Mouse (Mus musculus): Measurements from ENCODE around the gene Trim52. TPM values are rescaled to one million over a fixed set of nuclear protein-coding genes. Genes with fewer than 3 reads are reported as not detected.
"Not testable (repeated sequence)": the region's sequence is repeated elsewhere in the genome, so short reads cannot be mapped to it uniquely, and the experiment has no call there.

Trim52 gene
- polyA plus RNA-seq, 1 experiment from 2014 or later: not detected

GRCm38 (mm10) chr14:106163196-106163595 is 57.2 kb downstream of the Trim52 start:
- Histone ChIP-seq H3K4me1 (no peaks in the 10 kb centered on the region), H3K27ac (no peak overlapping the region), H3K36me3 (no peaks in the 10 kb centered on the region), H3K27me3 (ENCODE audit: insufficient read depth, poor library complexity, severe bottlenecking) (no peaks in the 10 kb centered on the region), H3K9me3 (no peaks in the 10 kb centered on the region), H3K4me3 (no peak overlapping the region)
- DNase-seq (ENCODE audit: low spot score): no peak

DNA sequence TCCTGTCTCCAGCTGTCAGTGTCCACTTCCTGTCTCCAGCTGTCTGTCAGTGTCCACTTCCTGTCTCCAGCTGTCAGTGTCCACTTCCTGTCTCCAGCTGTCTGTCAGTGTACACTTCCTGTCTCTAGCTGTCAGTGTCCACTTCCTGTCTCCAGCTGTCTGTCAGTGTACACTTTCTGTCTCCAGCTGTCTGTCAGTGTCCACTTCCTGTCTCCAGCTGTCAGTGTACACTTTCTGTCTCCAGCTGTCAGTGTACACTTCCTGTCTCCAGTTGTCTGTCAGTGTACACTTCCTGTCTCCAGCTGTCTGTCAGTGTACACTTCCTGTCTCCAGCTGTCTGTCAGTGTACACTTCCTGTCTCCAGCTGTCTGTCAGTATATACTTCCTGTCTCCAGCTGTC is 57.9 kb downstream of the Trim52 start:
- H3K4me3 ChIP-seq; H3K27me3 ChIP-seq (ENCODE audit: insufficient read depth, poor library complexity, severe bottlenecking); H3K4me1 ChIP-seq; H3K36me3 ChIP-seq; H3K9me3 ChIP-seq; DNase-seq (ENCODE audit: low spot score); H3K27ac ChIP-seq: not testable (repeated sequence)

GRCm38 (mm10) chr14:106176879-106177278 is 70.9 kb downstream of the Trim52 start:
- no peaks in the 10 kb centered on the region for H3K36me3 ChIP-seq
- WGBS: 48% methylated on average over 5 of the region's 5 CpGs
- no peaks in the 10 kb centered on the region for H3K4me1 ChIP-seq
- H3K4me3 ChIP-seq: no peak overlapping the region
- no peaks in the 10 kb centered on the region for H3K27me3 ChIP-seq (ENCODE audit: insufficient read depth, poor library complexity, severe bottlenecking)
- no peaks in the 10 kb centered on the region for H3K9me3 ChIP-seq
- no peak for DNase-seq (ENCODE audit: low spot score)
- H3K27ac ChIP-seq: no peak overlapping the region

DNA sequence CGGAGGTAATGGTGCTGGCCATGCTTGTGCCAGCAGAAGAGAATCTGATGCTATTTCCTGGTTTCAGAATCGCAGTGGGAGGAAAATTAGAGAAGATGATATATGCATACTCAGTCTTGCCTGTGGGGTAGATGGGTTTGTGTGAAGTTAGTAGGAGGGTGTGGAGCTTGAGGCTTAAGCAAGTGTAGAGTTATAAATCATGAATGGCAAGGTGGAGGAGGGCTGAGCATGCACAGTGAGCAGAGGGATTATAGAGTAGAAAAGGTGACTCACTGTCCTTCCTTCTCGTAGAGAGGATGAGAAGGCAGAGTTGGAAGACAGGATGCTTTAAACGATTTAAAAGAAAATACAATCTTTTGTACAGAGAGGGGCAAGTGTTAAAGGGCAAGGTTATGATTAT is 72.2 kb downstream of the Trim52 start:
- 81% methylated on average over 4 of the region's 4 CpGs for WGBS
- H3K4me3 ChIP-seq: no peak overlapping the region
- no peak overlapping the region for H3K27ac ChIP-seq
- H3K36me3 ChIP-seq: no peaks in the 10 kb centered on the region
- H3K27me3 ChIP-seq (ENCODE audit: insufficient read depth, poor library complexity, severe bottlenecking): no peaks in the 10 kb centered on the region
- H3K9me3 ChIP-seq: no peaks in the 10 kb centered on the region
- no peaks in the 10 kb centered on the region for H3K4me1 ChIP-seq
- DNase-seq (ENCODE audit: low spot score): no peak

DNA sequence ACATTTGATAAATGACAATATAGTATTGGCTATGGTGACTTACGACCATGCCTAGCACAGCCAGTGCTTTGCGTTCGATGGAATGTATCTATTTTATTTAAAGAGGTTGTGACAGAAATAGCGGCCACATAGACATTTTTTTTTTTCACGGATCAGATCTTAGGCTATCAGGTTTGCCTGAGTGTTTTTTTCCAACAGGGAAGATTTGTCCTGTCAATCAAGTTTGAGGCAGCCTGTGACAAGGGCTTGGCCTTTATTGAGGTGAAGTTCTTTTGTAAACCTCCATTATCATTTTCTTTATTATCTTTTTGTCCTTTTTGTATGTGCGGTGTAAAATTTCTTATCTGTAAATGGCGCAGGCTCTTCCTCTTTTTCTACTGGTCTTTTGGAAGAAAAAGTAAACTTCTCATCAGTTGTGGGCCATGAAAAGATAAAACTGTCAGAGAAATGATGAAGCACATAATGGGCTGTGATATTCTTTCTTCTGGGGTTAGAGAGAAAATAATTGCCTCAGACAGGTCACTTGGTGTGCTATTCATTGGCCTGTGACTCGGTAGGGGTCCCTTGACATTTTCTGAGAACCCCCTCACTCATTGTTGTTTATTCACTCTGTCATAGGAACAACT is 73.2 kb downstream of the Trim52 start:
- no peaks in the 10 kb centered on the region for H3K4me1 ChIP-seq
- DNase-seq (ENCODE audit: low spot score): no peak
- H3K9me3 ChIP-seq: no peaks in the 10 kb centered on the region
- H3K27ac ChIP-seq: no peak overlapping the region
- H3K27me3 ChIP-seq (ENCODE audit: insufficient read depth, poor library complexity, severe bottlenecking): no peaks in the 10 kb centered on the region
- H3K36me3 ChIP-seq: no peaks in the 10 kb centered on the region
- H3K4me3 ChIP-seq: no peak overlapping the region
- 57% methylated on average over 8 of the region's 8 CpGs for WGBS

- Histone ChIP-seq H3K36me3 (no peaks in the 10 kb centered on the region), H3K27me3 (ENCODE audit: insufficient read depth, poor library complexity, severe bottlenecking) (no peaks in the 10 kb centered on the region), H3K4me1 (no peaks in the 10 kb centered on the region), H3K27ac (no peak overlapping the region), H3K9me3 (no peaks in the 10 kb centered on the region), H3K4me3 (no peak overlapping the region)
- WGBS: 90% methylated on average over 2 of the region's 2 CpGs
- no peak for DNase-seq (ENCODE audit: low spot score)
These were observed 73.7 kb downstream of the Trim52 start for GRCm38 (mm10) chr14:106179728-106180125.

- no peaks in the 10 kb centered on the region for H3K27me3 ChIP-seq (ENCODE audit: insufficient read depth, poor library complexity, severe bottlenecking)
- no peak overlapping the region for H3K27ac ChIP-seq
- no peak overlapping the region for H3K4me3 ChIP-seq
- DNase-seq (ENCODE audit: low spot score): no peak
- no peaks in the 10 kb centered on the region for H3K4me1 ChIP-seq
- no peaks in the 10 kb centered on the region for H3K36me3 ChIP-seq
- no peaks in the 10 kb centered on the region for H3K9me3 ChIP-seq
These were observed 74.6 kb downstream of the Trim52 start for GRCm38 (mm10) chr14:106180616-106181015.

GRCm38 (mm10) chr14:106183985-106184384 is 78.0 kb downstream of the Trim52 start:
- 72% methylated on average over 3 of the region's 3 CpGs for WGBS
- Histone ChIP-seq H3K27ac (no peak overlapping the region), H3K36me3 (no peaks in the 10 kb centered on the region), H3K9me3 (no peaks in the 10 kb centered on the region), H3K4me1 (no peaks in the 10 kb centered on the region), H3K4me3 (no peak overlapping the region), H3K27me3 (ENCODE audit: insufficient read depth, poor library complexity, severe bottlenecking) (no peaks in the 10 kb centered on the region)
- no peak for DNase-seq (ENCODE audit: low spot score)

Other genes starting within 250 kb of the Trim52 start
- gene Spry2, start 209.4 kb upstream of the Trim52 start, polyA plus RNA-seq (2016; fragmentation: Nextera tagmentation; extraction: Ambion mirVana): 23.9 and 48.3 TPM in 2 replicates